Mouse (Mus musculus): Measurements from ENCODE around the gene Vat1.

DNA sequence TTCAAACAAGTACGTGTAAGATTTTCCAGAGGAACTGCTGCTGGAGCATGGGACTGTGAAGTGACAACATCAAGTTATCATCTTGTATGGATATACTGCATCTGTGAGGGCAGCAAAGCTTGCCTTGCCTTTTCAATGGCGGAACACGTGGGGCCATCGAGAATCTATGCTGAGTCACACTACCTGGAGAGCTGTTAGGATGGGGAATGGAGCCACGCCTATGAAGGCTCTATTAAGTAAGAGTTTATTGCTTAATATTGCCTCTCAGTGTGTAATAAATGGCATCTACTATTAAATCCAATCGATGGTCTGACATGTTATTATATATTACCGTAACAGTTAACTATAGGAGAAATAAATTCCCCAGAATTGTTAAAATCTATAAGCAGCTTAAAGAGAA, 41.1 kb upstream of the Vat1 start:
- TF ChIP-seq CTCF (IDR thresholded peaks at IDR 0.05; ENCODE audit: borderline replicate concordance, insufficient read depth, low read length) (no peak), POLR2A (IDR thresholded peaks at IDR 0.05; ENCODE audit: low read depth, low read length) (no peak)

All from embryonic fibroblast, embryonic 13.5 days (primary cell).